Mouse (Mus musculus) liver, embryonic 14.5 days (tissue): ENCODE data around the gene Cbx7.

ENCODE experiments used
- CTCF ChIP-seq: IDR thresholded peaks from 2 replicates; pipeline ENCODE4 v1.5.1; 2016; ENCODE audit warnings: antibody characterized with exemption, low read depth, control low read depth
- EP300 ChIP-seq: IDR thresholded peaks from 2 replicates; pipeline ENCODE4 v1.6.1; 2016; ENCODE audit warnings: antibody characterized with exemption, low read depth

GRCm38 (mm10) chr15:79901399-79901798 is 69.5 kb downstream of the Cbx7 start:
- TF ChIP-seq CTCF (no peak), EP300 (no peak)
